Mouse (Mus musculus): ENCODE results near the gene Rpl37. TPM values are rescaled to one million over a fixed set of nuclear protein-coding genes. Genes with fewer than 3 reads are reported as not detected.
"Not testable (repeated sequence)": the region's sequence is repeated elsewhere in the genome, so short reads cannot be mapped to it uniquely, and the experiment has no call there.

The Rpl37 gene
- polyA plus RNA-seq, 1 experiment from 2014 or later, result 526 TPM

DNA sequence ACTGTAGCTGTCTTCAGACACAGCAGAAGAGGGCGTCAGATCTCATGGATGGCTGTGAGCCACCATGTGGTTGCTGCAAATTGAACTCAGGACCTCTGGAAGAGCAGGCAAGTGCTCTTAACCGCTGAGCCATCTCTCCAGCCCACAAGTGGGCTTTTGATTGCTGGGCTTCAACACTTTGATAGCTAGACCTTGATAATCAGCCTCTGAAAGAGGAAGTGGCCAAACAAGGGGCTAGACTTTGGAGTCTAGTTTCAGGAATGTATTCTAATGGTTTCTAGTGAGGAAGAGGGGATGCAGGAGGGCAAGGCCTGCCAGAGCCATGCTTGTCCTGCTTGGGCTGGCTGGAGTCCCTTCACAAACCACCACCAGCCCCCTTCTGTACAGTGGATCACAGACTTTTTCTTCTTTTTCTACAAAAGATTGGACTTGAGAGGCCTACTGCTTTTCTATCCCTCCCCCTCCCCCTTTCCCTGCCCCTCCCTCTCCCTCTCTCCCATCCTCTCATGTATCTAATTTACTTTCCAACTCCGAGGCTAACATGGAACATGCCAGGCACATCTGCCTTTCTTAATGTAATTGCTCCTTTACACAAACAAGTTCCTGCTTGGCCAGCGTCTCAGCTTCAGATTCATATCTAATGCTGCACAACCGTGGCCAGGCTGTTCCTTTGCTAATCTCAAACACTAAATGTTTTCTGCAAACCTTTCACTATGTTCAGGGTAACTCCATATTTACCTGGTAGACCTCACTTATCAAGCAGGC, 11.9 kb downstream of the Rpl37 start:
- WGBS, result 48% methylated on average over 5 of the region's 5 CpGs
- H3K27ac ChIP-seq, result no peak overlapping the region
- no peak overlapping the region for H3K9ac ChIP-seq
- no peak overlapping the region for H3K4me2 ChIP-seq
- peaks cover 12% of the 10 kb centered on the region; the same call in 1 of the 2 replicates for H3K36me3 ChIP-seq
- ATAC-seq (ENCODE audit: insufficient read depth, low FRiP score, low read depth), result no peak
- H3K4me3 ChIP-seq (replicated peaks), result no peak overlapping the region
- no peaks in the 10 kb centered on the region for H3K9me3 ChIP-seq
- H3K27me3 ChIP-seq (replicated peaks), result no peaks in the 10 kb centered on the region
- no peaks in the 10 kb centered on the region for H3K4me1 ChIP-seq

DNA sequence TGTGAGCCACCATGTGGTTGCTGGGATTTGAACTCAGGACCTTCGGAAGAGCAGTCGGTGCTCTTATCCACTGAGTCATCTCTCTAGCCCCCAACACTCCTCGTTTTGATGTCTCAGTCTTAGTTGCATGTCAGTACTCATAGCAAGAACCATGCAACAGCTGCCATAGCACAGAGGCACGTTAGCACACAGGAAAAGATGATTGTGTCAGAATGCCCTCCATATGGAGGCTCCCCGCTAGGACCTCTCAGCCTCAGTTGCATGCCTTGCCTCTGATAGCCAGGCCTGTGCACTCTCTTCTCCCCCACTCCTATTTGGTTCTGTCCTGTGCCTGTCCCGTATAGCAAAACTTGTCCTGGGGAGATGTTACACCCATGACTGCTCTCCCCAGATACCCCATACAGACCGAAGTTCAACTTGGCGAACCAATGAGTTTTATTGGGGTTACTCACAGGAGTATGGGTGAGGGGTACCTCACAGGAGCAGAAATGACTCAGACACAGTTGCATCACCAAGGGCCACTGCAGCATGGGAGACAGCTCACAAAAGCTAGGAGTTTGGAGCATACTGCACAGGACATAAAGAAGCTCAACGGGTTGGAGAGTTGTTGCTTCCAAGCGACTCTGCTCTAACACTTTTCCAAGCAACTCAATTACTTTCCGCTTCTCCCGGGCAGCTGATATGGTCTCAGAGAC, 12.8 kb downstream of the Rpl37 start:
- no peaks in the 10 kb centered on the region for H3K27me3 ChIP-seq (replicated peaks)
- H3K4me1 ChIP-seq, result no peaks in the 10 kb centered on the region
- H3K9me3 ChIP-seq, result no peaks in the 10 kb centered on the region
- WGBS, result 89% methylated on average over 12 of the region's 12 CpGs
- ATAC-seq (ENCODE audit: insufficient read depth, low FRiP score, low read depth), result no peak
- H3K27ac ChIP-seq, result no peak overlapping the region
- no peak overlapping the region for H3K4me2 ChIP-seq
- peaks cover 11% of the 10 kb centered on the region; the same call in 1 of the 2 replicates for H3K36me3 ChIP-seq
- no peak overlapping the region for H3K4me3 ChIP-seq (replicated peaks)
- no peak overlapping the region for H3K9ac ChIP-seq

DNA sequence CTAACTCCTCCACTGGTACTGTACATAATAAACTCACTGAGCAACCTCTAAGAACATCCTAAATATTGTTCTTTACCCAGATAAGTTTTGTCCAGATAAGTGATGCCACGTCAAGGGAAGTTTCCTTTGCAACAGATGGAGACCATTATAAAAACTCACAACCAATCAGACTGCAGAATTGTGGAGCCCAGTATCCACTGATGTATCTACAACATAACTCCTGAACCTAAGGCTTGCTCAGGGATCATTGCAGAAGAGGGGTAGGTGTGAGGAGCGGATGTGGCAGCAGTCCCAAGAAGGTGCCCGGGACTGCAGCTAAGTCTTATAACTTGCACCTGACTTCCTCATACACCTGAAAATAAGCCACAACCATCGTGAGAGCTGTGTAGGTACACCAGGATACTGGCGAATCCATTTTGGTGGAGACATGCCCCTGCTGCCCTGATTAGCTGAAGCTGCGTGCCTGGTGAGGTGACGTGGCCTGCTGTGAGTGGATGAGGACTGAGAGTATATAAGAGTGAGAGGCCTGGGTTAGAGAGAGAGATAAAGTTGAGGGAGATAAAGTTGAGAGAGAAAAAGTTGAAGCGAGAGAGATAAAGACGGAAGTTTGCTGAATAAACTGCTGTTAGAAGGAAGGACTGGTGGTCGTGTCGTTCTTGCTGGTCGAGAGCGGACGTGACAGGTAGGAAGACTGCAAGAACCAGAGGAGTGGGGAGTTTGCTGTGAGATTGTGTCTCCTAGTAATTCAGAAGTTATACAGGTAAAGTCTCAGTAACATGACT, 14.6 kb downstream of the Rpl37 start:
- not testable (repeated sequence) for ATAC-seq (ENCODE audit: insufficient read depth, low FRiP score, low read depth); H3K36me3 ChIP-seq; H3K4me2 ChIP-seq; H3K9ac ChIP-seq; H3K27ac ChIP-seq; H3K9me3 ChIP-seq; H3K4me3 ChIP-seq (replicated peaks); H3K4me1 ChIP-seq; H3K27me3 ChIP-seq (replicated peaks)
- 72% methylated on average over 14 of the region's 14 CpGs for WGBS

DNA sequence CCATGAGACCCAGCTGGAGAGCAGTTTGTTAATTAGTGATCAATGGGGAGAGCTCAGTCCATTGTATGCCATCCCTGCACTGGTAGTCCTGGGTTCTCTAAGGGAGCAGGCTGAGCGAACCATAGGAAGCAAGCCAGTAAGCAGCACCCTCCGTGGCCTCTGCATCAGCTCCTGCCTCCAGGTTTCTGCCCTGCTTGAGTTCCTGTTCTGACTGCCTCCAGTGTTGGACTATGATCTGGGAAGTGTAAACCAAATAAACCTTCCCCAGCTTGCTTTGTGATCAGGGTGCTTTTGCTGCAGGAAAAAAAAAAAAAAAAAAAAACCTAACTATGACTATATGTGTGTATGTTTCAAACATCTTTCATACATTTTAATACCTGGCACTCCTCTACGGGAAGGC, 16.9 kb downstream of the Rpl37 start:
- no peaks in the 10 kb centered on the region for H3K27me3 ChIP-seq (replicated peaks)
- WGBS, result 78% methylated on average over 3 of the region's 3 CpGs
- no peak overlapping the region for H3K27ac ChIP-seq
- no peak overlapping the region for H3K4me3 ChIP-seq (replicated peaks)
- H3K4me2 ChIP-seq, result no peak overlapping the region
- 0 out of 2 replicates have a peak, but pooled peaks have one; percentile 32 for ATAC-seq (ENCODE audit: insufficient read depth, low FRiP score, low read depth)
- no peaks in the 10 kb centered on the region for H3K9me3 ChIP-seq
- no peaks in the 10 kb centered on the region for H3K36me3 ChIP-seq
- no peaks in the 10 kb centered on the region for H3K4me1 ChIP-seq
- no peak overlapping the region for H3K9ac ChIP-seq

DNA sequence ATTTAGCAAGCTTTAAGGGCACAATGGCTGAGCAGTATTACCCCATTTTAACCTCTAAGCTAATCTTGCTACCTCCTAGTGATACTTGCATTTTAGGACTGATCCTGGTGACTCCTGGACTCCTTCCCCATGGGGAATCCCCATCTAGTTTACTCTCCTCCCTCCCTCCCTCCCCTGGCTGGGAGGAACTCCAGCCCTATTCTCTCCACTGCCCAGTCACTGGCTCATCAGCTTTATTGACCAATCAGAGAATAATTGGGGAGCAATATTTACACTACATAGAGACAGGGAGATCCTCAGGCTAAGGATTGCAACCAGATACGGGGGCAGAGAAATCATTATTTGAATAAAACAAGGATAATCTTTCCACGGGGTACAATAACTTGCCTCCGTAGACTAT, 17.7 kb downstream of the Rpl37 start:
- Histone ChIP-seq H3K27ac (no peak overlapping the region), H3K9me3 (no peaks in the 10 kb centered on the region), H3K9ac (no peak overlapping the region), H3K4me2 (no peak overlapping the region), H3K4me1 (no peaks in the 10 kb centered on the region), H3K36me3 (no peaks in the 10 kb centered on the region), H3K4me3 (replicated peaks) (no peak overlapping the region), H3K27me3 (replicated peaks) (no peaks in the 10 kb centered on the region)
- no peak for ATAC-seq (ENCODE audit: insufficient read depth, low FRiP score, low read depth)
- WGBS, result 44% methylated on average over 3 of the region's 3 CpGs

DNA sequence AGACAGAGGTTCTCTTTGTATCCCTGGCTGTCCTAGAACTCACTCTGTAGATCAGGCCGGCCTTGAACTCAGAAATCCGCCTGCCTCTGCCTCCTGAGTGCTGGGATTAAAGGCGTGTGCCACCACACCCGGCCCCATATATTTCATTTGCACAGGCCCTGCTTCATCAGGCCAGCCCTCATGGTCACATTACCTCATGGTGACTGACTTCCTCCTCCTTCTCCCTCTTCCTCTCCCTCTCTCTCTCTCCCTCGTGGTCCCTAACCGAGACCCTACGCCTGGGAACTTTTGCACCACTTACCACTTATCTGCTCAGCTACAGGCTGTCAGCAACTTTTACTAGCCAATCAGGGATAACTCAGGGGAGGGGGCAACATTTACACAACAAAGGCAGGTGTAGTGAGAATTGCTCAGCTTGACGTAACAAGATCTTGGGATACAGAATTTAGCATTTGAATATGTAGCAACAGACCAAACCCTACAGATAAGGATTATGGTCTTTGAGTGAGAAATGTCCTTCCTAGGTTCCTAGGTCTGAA, 18.6 kb downstream of the Rpl37 start:
- Histone ChIP-seq H3K4me1 (no peaks in the 10 kb centered on the region), H3K36me3 (no peaks in the 10 kb centered on the region), H3K9me3 (no peaks in the 10 kb centered on the region), H3K9ac (no peak overlapping the region), H3K27ac (no peak overlapping the region), H3K4me3 (replicated peaks) (no peak overlapping the region), H3K27me3 (replicated peaks) (no peaks in the 10 kb centered on the region), H3K4me2 (no peak overlapping the region)
- WGBS, result 64% methylated on average over 8 of the region's 8 CpGs
- no peak for ATAC-seq (ENCODE audit: insufficient read depth, low FRiP score, low read depth)

DNA sequence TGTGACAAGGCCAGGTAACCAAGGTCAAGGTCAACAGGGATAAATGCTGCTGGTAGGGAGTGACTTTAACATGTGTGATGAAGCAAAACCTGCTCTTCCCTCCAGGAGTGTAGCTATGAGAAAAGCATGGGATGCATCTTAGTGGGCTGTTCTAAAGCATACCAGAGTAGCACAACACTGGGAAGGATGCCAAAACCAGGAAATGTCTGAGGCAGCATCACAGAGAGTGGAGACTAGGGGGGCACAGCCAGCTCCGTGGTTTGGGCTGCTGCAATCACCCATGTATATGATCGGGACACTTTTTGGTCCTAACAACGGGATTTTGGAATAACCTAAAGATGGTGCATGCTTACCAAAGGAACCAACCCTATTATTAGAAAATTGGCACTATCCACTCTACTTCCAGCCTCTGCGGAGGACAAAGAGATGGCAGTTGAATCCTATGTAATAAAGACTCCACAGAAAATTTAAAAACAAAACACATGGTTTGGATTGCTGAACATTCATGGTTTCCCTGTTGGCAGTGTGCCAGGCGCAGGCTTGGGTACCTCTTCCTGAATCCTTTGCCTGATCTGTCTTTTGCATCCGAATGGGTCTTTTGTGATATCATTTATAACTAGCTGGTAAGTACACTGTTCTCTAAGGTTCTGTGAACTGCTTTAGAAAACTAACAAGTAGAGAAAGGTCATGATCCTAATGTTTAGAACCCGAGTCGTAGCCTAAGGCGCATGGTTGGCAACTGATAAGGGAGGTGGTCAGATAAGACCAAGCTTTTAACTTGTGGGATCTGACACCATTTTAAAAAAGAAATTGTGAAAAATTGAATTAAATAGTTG, 21.8 kb downstream of the Rpl37 start:
- H3K27ac ChIP-seq, result no peak overlapping the region
- no peak overlapping the region for H3K9ac ChIP-seq
- ATAC-seq (ENCODE audit: insufficient read depth, low FRiP score, low read depth), result no peak
- no peak overlapping the region for H3K4me3 ChIP-seq (replicated peaks)
- H3K9me3 ChIP-seq, result no peaks in the 10 kb centered on the region
- no peak overlapping the region for H3K4me2 ChIP-seq
- H3K4me1 ChIP-seq, result no peaks in the 10 kb centered on the region
- 62% methylated on average over 9 of the region's 9 CpGs for WGBS
- no peaks in the 10 kb centered on the region for H3K27me3 ChIP-seq (replicated peaks)
- no peaks in the 10 kb centered on the region for H3K36me3 ChIP-seq

DNA sequence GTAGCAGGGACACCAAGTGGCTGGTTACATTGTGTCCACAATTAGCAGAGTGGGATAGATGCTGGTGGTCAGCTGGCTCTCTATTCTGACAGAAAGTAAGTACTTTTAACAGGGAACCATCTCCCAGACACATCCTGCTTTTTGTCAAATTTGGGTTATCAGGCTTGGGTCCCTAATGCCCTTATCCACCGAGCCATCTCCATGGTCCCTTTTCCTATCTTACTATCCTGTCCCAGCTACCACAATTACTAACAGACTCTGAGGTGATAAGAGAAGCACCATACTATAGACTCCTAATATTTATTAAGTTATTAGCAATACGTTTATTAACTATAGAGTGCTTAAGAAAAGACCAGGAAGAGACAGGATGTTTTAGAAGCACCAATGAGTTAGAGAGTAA, 22.9 kb downstream of the Rpl37 start:
- WGBS, result 73% methylated on average over 2 of the region's 2 CpGs
- H3K27me3 ChIP-seq (replicated peaks), result no peaks in the 10 kb centered on the region
- H3K9me3 ChIP-seq, result no peaks in the 10 kb centered on the region
- H3K9ac ChIP-seq, result no peak overlapping the region
- H3K36me3 ChIP-seq, result no peaks in the 10 kb centered on the region
- ATAC-seq (ENCODE audit: insufficient read depth, low FRiP score, low read depth), result no peak
- no peak overlapping the region for H3K4me3 ChIP-seq (replicated peaks)
- H3K27ac ChIP-seq, result no peak overlapping the region
- H3K4me2 ChIP-seq, result no peak overlapping the region
- H3K4me1 ChIP-seq, result no peaks in the 10 kb centered on the region; the same call in 1 of the 2 replicates

DNA sequence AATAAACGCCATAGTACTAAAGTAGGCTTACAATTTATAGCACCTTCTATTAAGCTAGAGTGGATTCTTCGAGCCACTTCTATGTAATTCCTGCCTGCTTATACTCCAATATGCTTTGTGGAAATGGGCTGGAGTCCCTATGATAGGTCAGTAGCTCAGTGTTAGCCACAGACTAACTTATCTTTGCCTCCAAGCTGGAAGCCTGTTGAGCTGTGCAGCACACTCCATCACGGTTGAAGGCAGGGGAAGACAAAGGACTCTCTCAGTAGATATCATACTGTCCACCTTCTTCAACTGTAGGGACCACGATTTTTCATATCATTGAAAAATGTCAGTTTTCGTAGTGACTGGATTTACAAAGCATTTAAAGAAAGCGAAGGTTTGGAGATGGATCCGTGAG, 23.4 kb downstream of the Rpl37 start:
- Histone ChIP-seq H3K4me1 (peaks cover under 1% of the 10 kb centered on the region), H3K4me2 (no peak overlapping the region), H3K36me3 (no peaks in the 10 kb centered on the region), H3K9me3 (no peaks in the 10 kb centered on the region), H3K27me3 (replicated peaks) (no peaks in the 10 kb centered on the region), H3K27ac (no peak overlapping the region), H3K4me3 (replicated peaks) (no peak overlapping the region), H3K9ac (no peak overlapping the region)
- peak; percentile 71; the same call in 1 of the 2 replicates for ATAC-seq (ENCODE audit: insufficient read depth, low FRiP score, low read depth)
- WGBS, result 75% methylated on average over 7 of the region's 7 CpGs

DNA sequence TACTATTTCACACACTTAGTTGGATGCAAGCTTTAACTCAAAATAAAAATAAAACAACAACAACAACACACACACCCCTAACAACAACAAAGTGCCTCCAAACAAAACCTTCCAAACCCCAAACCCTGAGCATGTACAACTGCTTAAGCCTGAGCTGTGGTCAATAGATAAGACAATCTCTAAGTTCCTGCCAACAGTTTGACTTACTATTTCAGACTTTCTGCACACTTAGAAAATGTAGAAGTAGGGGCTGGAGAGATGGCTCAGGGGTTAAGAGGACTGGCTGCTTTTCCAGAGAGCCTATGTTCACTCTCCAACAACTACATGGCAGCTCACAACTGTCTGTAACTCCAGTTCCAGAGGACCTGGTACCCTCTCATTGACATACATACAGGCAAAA, 23.9 kb downstream of the Rpl37 start:
- Histone ChIP-seq H3K4me1 (peaks cover 5% of the 10 kb centered on the region), H3K4me2 (no peak overlapping the region), H3K27ac (no peak overlapping the region), H3K36me3 (no peaks in the 10 kb centered on the region), H3K9ac (no peak overlapping the region), H3K4me3 (replicated peaks) (no peak overlapping the region), H3K9me3 (no peaks in the 10 kb centered on the region), H3K27me3 (replicated peaks) (no peaks in the 10 kb centered on the region)
- peak; percentile 39; the same call in 1 of the 2 replicates for ATAC-seq (ENCODE audit: insufficient read depth, low FRiP score, low read depth)

DNA sequence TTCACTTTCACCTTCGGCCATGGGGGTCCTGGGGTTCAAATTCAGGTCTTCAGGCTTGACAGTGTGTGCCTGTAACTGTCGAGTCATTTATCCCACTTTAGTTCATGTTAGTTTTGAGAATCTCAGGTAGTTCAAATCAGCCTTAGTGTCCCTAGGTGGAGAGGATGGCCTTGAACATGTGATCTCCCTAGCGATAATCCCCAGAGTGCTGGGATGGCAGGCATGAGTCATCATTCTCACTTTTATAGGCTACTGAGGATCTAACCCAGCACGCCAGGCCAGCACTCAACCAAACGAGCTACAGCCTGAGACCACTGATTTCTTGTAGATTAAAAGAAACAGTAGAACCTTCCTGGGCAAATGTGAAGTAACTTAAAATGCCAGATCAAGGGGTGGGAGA, 25.6 kb downstream of the Rpl37 start:
- Histone ChIP-seq H3K9ac (no peak overlapping the region), H3K4me2 (no peak overlapping the region), H3K4me3 (replicated peaks) (no peak overlapping the region), H3K9me3 (no peaks in the 10 kb centered on the region), H3K4me1 (peaks cover 8% of the 10 kb centered on the region), H3K36me3 (no peaks in the 10 kb centered on the region), H3K27ac (no peak overlapping the region), H3K27me3 (replicated peaks) (no peaks in the 10 kb centered on the region)
- ATAC-seq (ENCODE audit: insufficient read depth, low FRiP score, low read depth), result no peak
- 65% methylated on average over 5 of the region's 5 CpGs for WGBS
